Mouse (Mus musculus): ENCODE measurements around the gene Defb25.

DNA sequence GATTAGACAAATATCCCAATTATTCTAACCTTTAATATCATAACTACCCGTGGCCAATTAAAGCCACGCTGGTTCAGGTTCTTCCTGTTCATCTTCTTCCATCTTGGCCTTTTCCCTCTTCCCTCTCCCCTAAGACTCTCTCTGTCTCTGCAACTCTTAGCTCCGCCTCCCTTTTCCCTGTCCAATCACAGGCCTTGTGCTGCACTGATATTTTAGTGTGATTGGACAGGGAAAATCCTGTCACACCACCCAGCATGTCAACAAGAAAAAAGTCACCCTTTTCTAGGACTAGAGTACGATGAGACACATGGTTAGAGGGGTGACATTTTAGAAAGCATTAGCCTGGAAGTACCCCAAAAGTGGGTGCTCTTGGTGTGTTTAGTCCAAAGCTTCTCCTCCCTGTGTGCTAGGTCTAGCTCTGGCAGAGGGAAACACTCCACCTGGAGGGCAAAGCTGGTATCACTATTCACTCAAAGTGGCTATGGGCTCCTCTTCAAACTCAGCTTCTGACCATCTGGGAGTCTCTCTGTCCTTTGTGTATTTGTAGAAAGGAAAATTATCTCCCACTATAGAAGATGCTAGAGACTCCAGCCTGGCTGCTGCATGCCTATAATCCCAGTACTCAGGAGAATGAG lies 35.8 kb downstream of the Defb25 start:
- no peak for TF ChIP-seq TAL1 (IDR thresholded peaks at IDR 0.05; ENCODE audit: low read length)
- no peak for TF ChIP-seq GATA1 (IDR thresholded peaks at IDR 0.05; ENCODE audit: low read length)
